Mouse (Mus musculus) cerebellum, adult 2 months (tissue): ENCODE results near the gene Igf2.

Source experiments
- CTCF ChIP-seq: fragments of 200-500 bp; IDR thresholded peaks from 2 replicates; pipeline ENCODE4 v1.5.1; 2011; ENCODE audit warnings: low read depth, mild to moderate bottlenecking, control low read depth, low read length, moderate library complexity, borderline replicate concordance; ENCODE audit not compliant: insufficient read depth
- POLR2A ChIP-seq: fragments of 200-500 bp; IDR thresholded peaks from 2 replicates; pipeline ENCODE4 v1.6.1; 2011; ENCODE audit warnings: low read length, control low read depth, borderline replicate concordance; ENCODE audit not compliant: insufficient read depth

DNA sequence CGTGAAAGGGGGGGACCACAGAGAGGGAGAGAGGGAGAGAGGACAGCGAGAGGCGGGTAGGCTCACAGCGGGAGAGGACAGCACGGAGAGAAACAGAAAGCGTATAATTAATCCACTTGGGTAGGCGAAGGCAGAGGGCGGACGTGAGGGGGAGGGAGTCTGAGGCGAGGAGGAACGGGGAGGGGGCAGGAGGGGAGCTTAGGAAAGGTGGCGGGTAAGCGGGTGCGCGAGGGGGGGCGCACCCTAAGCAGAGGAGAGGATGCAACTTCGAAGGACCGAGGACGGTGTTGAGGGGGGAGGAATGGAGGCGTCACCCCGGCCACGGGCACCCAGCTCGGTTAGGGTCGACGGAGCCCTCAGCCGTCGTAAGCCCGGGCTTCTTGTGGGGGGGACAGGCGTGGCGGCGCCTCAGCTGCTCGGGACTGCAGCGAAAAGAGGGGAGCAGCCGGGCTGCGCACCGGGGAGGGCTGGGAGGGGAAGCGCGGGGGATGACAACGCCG, 7.9 kb downstream of the Igf2 start:
- no peak for TF ChIP-seq POLR2A
- TF ChIP-seq CTCF: no peak
